Mouse (Mus musculus): ENCODE results near the gene Foxp1. TPM values are rescaled to one million over a fixed set of nuclear protein-coding genes. Genes with fewer than 3 reads are reported as not detected.
A peak's percentile ranks its signal among the peaks of the same experiment; 100 is the strongest.

Foxp1 gene
- 10 to 100 TPM; 69.8 to 75.1 TPM for total RNA-seq (2021)
- long read RNA-seq, experiment 1, partial matches to known transcripts = 2 of 10 reads
- long read RNA-seq, experiment 1, other reads (novel, unspliced or antisense) = 5 of 10 reads
- long read RNA-seq, experiment 2, partial matches to known transcripts = 5 of 27 reads
- long read RNA-seq, experiment 2, other reads (novel, unspliced or antisense) = 18 of 27 reads

DNA sequence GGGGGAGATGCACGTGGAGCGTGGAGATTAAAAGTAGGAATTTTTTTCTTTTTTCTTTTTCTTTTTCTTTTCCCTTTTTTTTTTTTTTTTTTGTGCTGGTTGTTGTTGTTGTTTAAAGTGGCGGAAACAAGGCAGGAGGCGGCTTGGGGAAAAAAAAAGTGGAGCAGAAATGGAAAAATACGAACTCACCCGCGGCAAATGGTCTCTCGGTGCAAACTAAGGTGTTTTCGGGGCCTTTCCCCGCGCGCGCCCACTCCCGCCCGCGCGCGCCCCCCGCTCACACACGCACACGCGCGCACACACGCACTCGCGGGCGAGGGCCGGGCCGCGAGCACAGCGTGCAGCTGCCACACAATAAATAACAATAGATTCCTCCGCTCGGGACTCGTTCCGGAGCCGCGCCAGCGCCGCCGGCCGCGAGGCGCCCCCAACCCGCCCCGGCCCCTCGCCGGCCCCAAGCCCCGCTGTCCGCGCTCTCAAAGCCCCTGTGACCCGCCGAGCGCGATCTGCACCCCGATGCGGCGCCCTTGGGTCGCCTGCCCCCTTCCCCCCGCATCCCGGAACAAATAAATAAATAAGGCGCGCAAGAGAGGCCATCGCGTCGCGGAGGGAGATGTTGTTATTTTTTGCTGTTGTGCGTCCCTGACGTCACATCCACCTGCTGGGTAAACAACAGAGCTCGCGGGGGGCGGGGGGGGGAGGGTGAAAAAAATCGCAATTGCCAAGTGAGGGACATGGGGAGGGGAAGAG, at the start of gene Foxp1:
TSS of gene Foxp1 (minus strand) at position 363 of the 750 bp plus-strand sequence.
- peak; percentile 32 to 39 for DNase-seq (ENCODE audit: low spot score in 2 of 2)

DNA sequence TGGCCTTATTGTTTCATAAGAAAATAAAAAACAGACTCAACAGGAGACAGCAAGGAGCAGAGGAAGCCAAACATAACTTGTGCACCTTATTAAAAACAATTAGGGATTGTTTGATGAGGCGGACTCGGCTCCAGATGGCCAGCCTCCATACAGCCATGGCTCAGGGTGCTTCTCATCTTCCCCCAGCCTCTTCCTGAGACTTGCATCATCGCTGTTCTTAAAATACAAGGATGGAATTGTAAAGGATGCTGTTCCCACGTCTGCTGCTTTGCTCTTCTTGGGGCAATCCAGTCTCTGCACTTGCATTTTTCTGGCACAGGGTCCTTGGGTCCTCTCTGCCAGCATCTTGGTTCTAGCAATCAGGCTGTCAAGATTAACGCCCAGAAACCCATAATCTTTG, 49.5 kb upstream of the Foxp1 start:
- no peak for DNase-seq (ENCODE audit: low spot score in 2 of 2)

DNA sequence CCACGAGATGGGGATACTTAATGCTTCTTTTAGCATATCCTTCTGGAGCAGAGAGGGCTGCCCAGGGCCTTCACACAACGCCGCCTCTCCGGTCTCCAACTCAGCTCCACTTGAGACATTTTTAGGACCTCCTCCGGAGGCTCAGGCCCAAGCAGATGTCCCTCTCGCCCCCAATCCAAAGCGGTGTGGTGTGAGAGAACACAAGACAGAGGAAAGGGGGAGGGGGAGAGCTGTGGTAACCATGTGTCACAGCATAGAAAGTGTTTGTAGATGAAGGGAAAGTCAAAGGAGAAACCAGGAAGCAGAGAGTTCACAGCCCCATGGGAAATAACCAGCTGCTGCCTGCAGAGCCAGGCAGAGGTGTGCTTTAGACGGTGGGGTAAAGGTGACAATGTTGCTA, 44.4 kb upstream of the Foxp1 start:
- DNase-seq (ENCODE audit: low spot score in 2 of 2) = no peak

DNA sequence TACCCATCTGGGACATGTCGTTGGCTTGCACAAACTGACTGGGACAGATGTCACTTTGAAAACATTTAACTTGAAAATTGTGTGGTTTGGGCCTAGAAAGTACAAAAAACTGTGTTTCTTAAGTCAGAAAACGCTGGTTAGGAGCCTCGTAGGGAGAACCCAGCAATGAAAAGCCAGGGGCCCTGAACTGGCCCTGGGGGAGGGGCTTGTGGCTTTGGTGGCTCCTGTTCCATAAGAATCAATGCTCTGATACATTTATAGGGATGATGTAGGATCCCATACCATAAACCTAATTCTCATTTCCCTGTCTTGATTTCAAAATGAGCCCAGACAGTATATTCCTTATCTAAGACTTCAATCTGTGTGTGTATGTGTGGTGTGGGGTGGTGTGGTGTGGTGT, 42.2 kb upstream of the Foxp1 start:
- no peak for DNase-seq (ENCODE audit: low spot score in 2 of 2)

DNA sequence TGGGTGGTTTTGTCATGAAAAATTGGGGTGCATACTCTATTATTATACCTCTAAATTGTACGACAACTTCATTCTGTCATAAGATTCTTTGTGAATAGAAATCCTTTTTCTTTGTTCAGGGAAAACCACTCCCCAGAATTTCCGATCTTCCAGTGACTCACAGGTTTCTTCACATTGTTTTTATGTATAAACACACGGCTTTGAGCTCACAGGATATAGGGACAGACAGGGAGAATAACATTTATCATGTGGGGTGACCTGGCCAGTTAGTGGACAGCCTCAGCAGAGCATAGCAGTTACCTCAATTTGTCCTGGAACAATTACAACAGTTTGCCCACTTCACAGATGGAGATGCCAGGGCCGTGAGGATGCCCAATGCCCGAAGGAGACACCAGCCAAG, 34.4 kb upstream of the Foxp1 start:
- DNase-seq (ENCODE audit: low spot score in 2 of 2) = no peak

DNA sequence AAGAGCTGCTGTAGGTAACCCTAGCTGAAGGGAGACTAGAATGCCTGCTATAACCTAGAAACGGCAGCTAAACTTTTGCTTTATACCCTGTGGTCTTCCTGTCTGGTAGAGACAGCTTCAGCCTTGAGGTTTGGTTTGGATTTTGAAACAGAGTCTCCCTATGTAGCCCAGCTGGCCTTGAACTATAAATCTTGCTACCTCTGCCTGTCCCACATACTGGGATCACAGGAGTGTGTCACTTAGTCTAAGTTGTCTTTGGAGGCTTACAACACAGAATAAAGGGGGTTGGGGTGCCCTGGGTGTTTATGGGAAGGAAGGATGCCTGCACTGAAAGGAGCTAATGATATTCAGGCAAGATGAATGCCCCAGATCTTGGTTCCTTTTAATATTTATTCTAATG, 30.3 kb upstream of the Foxp1 start:
- no peak for DNase-seq (ENCODE audit: low spot score in 2 of 2)

DNA sequence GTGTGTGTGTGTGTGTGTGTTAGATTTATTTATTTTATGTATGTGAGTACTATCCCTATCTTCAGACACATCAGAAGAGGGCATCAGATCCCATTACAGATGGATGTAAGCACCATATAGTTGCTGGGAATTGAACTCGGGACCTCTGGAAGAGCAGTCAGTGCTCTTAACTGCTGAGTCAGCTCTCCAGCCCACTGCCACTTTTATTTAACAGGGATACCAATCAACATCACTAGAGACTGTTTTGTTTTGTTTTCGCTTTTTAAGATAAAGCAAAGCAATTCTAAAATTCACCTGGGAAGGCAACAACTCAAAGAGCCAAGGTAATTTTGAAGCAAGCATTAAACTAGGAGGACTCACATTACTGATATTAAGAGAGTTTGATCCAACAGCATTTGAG, 23.9 kb upstream of the Foxp1 start:
- no peak for DNase-seq (ENCODE audit: low spot score in 2 of 2)

DNA sequence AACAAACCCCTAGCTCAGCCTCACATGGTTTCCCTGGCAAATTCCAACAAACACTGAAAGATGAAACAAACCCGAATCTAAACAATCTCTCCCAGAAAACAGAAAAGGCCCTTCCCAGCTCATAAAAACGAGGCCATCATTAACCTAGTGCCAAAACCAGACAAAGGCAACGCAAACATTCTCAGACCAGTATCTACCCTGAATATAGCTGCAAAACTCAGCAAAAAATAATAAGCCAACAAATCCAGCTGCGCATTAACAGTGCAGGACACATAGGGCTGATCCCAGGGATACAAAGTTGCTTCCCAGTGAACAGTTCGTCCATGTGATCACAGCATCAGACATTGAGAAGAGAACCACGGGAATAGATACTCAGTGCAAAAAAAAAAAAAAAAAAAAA, 22.9 kb upstream of the Foxp1 start:
- no peak for DNase-seq (ENCODE audit: low spot score in 2 of 2)

DNA sequence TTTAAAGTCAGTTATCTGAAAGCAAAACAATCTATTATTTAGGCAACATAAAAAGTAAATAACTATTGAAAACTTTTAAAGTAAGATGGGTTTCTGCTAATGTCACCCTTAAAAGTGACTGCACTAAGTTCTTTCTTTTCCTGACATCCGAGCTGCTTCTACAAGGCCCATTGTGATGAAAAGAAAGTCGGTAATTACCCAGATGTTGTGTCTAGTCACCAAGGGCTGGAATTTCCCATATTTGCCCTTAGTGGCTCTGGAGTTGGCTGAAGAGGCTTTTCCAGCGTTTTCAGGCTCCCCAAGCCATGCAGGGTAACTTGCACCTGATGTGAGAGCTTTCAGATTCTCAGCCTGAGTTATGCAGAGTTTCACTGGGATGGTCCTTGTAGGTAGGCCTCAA, 18.6 kb upstream of the Foxp1 start:
- no peak for DNase-seq (ENCODE audit: low spot score in 2 of 2)

DNA sequence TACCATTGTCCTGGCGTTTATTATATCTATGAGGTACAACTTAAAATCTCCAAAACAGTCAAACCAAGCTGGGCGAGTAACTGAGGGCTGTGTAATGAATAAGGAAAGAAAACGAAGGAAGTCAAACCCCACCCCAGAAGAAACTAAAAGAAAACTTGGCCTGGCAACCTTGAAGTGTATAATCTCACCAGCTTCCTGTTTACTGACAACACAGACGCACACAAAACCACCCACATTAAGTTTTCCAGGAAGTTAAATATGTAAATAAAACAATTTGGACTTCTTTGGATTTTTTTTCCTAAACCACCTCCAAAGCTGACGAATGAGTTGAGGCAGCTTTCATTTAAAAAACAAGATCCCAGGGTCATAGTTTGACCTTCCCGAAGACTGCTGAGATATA, 18.1 kb upstream of the Foxp1 start:
- no peak for DNase-seq (ENCODE audit: low spot score in 2 of 2)

DNA sequence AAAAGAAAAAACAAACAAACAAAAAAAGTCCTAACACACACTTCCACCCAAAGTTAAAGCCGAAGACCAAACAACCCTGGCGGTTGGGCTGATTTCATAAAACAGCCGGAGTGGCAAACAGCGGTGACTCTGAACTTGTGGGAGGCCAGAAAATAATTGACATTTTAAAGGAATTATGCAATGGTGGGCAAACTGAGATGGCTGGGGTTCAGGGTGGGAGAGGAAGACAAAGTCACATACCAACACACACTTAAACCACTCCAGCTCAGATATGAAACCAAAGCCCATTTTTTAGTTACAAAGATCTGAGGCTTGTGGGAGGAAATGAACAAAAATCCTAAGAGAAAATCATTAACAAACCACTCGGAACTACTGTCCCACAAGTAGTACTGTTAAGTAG, 17.6 kb upstream of the Foxp1 start:
- DNase-seq (ENCODE audit: low spot score in 2 of 2) = no peak

DNA sequence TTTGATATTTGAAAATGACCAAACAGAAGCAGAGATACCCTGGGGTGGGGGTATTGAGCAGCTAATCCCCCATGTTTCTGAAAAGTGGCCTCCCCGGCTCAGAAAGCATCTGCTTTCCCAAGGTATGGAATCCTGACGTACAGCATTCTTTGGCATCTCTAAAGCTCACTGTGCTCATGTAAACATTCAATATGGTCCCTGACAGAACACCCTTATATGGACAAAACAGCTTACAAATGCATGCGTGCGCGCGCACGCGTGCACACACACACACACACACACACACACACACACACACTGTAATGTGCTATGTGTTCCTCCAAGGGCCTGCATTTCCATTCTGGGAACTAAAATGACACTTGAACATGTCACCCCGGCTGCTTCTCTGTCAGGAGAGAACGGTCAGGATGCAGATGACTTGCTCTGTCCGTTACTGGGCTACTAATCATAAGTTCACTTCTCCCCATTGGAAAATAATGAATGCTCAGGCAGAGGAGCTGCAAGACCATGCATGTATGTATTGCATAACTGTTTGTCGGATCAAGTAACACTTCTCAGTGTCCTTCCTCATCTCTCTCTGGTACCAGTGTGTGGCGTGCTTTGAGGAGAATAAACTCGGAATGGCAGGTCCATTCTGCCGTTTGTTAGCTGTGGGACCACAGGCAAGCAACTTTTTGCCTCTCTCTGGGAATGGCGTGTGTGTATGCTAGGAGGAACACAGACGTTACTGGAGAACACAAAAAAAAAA, 15.8 kb upstream of the Foxp1 start:
- no peak for DNase-seq (ENCODE audit: low spot score in 2 of 2)

DNA sequence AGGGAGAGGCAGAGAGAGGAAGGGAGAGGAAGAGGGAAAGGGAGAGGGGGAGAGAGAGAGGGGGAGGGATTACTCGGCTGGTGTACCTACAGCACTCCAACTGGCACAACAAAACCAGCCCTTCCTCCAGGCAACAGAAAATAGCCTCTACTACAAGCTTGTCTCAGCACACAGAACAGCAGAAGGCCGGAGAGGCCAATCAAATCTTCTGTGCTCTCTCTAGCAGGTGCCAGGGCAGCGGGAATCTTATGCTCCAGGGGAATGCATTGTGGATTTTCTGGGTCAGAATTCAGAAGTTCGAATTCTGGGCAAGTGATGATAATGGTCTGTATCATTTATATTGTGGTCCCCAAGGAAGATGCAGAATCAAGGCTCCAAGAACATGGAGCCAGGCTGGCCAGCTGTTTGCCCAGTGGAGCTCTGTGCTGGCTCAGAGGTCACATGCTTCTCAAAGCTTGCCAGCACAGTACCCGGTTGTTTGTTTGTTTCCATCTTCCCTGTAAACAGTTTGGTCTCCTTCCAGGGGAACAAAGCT, 11.8 kb upstream of the Foxp1 start:
- DNase-seq (ENCODE audit: low spot score in 2 of 2) = no peak

DNA sequence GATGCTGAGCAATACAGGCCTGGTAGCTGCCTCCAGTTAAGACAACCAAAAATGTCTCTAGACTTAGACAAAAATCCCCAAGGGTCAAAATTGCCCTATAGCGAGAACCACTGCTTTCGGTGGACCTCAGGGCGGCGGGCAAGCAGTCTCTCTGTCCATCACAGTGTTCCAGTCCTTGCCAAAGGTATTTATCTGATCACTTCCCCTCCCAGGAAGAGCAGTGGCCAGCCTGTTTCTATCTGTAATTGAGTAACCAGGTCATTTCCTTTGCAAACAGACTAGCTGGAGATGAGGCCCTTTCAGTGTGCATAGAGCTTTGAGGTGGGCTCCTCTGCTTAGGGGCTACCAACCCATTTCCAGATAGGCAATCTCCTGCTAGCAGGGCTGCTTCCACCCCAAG, 9.9 kb upstream of the Foxp1 start:
- DNase-seq (ENCODE audit: low spot score in 2 of 2) = no peak

DNA sequence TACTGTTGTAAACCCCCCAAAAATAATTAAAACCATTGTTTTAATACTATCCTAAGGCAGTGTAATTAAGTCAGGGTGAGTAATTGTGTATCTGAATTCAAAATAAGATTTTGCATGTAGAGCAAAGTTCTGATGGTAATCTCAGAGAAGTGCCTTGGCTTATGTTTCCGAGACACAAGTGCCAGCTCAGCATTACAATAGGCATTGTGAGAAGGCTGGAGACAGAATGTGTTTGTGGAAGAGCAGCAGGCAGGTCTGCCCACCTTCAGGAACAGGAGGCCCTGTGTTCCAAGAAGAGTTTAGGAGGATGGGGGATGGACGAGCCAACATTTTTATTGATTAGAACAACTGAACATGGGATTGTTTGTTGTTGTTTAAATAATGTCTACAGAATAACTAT, 6.5 kb upstream of the Foxp1 start:
- no peak for DNase-seq (ENCODE audit: low spot score in 2 of 2)

DNA sequence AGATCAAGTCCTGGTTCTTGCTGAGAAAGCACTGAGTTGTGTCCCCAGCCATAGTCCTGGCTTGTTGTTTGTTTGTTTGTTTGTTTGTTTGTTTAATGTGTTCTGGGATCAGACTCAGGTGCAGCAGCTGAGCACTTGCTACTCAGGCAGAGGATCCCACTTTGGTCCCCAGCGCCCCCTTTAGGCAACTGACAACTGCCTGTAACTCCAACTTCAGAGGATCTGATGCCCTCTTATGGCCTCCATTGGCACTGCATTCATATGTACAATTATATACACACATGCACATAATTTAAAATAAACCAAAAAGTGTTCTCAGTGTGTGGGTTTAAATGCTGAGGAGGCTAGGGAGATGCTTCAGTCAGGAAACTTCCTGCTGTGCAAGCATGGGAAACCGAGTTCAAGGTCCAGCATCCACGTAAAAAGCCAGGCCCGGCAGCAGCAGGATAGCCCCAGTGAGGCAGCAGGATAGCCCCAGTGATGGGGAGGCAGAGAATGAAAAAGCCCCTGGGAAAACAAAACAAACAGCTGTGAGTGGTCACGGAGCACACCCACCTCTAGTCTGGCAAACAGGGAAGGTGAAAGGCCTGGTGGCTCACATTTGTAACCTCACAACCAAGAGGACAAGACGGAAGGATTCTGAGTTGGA, 5.1 kb upstream of the Foxp1 start:
- DNase-seq (ENCODE audit: low spot score in 2 of 2) = no peak

DNA sequence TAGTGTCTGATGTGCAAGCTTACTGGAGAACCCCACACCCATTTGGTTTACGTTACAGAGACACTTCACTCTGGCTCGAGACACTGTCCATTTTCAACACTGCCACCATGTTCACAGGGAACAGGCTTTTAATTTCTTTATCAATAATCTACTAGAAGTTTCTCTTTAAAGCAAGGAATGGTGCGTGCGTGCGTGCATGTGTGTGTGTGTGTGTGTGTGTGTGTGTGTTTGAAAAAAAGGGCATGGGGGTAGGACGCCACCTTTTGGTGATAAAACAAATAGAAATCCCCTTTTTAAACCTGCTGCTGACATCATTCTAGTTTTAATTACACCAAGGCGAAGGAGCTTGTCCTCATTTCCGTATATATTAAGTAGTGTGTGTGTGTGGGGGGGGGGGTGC, 2.8 kb upstream of the Foxp1 start:
- no peak for DNase-seq (ENCODE audit: low spot score in 2 of 2)

DNA sequence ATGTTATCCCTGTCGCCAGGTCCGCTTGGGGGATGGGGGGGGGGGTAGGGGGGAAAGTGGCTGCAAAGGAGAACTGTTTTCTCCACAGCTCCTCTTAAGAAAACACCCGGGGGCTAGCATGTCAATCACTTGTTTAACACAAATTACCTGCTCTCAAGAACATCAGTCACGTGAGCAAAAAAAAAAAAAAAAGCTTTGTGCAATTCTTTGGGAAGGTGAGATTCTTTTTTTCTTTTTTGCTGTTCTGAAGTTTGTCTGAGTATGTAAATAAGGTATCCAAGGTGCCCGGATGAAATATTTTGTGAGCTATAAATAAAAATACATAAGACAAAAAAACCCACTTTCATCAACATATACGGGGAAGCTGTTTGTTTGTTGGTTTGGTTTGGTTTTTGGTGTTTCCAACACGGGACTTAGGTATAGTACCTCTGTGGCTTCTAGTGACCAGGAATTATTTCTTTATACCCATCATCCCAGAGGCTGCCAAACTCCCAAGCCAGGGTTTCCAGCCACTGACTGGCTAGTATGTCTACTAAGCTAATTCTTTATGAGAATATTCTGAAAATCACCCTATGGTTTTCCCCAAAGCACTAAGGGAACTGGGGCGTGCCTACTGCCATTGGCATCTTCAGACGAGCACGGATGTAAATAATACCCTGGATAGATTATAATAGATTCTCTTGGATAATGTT, 1.3 kb upstream of the Foxp1 start:
- DNase-seq (ENCODE audit: low spot score in 2 of 2) = no peak

DNA sequence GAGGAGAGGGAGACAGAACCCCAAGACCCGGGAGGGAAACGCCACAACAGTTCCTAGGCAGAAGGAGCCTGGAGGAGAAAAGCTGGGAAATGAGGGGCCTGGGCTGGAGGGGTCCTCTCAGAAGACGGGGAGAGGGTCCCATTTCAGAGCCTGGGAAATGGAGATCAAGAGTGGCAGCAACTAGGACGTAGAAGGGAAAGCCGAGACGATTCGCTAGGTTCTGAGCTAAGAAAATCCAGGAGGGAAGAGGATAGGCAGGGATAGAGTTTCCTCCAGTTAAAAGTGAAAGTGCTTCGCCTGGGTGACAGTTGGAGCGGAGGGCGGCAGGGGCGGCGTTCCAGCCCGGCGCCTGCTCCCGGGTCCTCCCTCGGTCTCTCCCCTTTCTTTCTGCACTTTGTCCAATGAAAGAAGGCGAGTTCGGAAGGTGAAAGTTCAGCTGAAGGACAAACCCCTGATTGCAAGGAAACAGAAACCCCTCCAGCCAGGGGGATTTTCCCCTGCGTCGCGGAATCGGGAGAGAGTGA, 650 bp upstream of the Foxp1 start:
- DNase-seq (ENCODE audit: low spot score in 2 of 2) = peak; percentile 45 to 51

DNA sequence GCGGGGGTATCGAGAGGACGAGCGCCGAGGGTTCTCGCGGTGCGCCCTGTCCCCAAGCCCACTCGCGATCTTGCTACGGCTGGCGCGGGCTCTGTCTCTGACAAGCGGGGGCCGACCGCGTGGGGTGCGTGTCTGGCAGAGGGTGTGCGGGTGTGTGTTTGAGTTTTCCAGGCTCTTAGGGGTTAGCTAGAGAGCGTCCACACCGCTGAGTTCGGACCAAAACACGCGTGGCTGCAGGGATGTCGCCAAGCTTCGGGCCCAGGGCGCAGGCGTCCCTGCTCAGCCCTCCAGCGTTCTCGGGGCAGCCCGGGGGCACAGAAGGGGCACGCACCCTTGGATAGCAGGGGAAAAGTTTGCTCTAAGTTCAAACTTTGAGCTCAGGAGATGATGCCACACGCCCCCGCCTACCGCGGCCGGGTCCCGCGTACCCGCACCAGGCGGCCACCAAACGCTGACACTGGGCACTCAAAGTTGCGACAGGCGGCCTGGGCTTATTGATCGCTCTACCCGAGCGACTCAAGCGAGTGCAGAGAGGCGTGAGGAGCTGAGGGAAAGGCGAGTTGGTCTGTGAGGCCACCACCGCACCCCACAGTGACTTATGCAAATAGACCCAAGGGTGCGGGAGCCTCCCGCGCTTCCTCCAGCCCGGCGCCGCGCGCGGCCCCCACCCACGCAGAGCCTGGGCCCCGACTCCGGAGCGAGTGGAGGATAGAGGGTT, 721 bp downstream of the Foxp1 start:
- peak; percentile 18 to 19 for DNase-seq (ENCODE audit: low spot score in 2 of 2)

Data from adrenal gland, postnatal 4 days (tissue).